Mouse (Mus musculus): ENCODE data around the gene Surf4. TPM values are rescaled to one million over a fixed set of nuclear protein-coding genes. Genes with fewer than 3 reads are reported as not detected.

Surf4 gene
- 194 and 195 TPM in 2 replicates for polyA plus RNA-seq (2014; fragmentation: Nextera tagmentation; extraction: Ambion mirVana)

- no peaks in the 10 kb centered on the region for H3K27me3 ChIP-seq (ENCODE audit: control insufficient read depth, insufficient read depth, low read length)
- 1% methylated on average over 44 of the region's 70 CpGs for WGBS
- ATAC-seq (ENCODE audit: insufficient number of reproducible peaks, low FRiP score, low TSS enrichment, low read depth) (peak; percentile 94), DNase-seq (ENCODE audit: low spot score) (peak; percentile 95)
- peak within 1 kb of the TSS; percentile 99 for H3K9ac ChIP-seq (ENCODE audit: low read length)
- H3K4me1 ChIP-seq (ENCODE audit: control insufficient read depth, insufficient read depth, low read length), result peaks cover 7% of the 10 kb centered on the region; the same call in 1 of the 2 replicates
- H3K9me3 ChIP-seq (ENCODE audit: control insufficient read depth, low read length), result no peaks in the 10 kb centered on the region
- peak within 1 kb of the TSS; percentile 70 for H3K4me2 ChIP-seq (ENCODE audit: low read depth, severe bottlenecking)
- H3K27ac ChIP-seq (replicated peaks; ENCODE audit: low read depth, low read length), result peak within 1 kb of the TSS; percentile 79
- peak within 1 kb of the TSS; percentile 99 for H3K4me3 ChIP-seq (ENCODE audit: low read depth, low read length)
- peaks cover 14% of the 10 kb centered on the region for H3K36me3 ChIP-seq (ENCODE audit: control insufficient read depth, insufficient read depth, low read length)
Measured at GRCm38 (mm10) chr2:26933304-26934055, at the start of gene Surf4, which contains the start of gene Stkld1. TSS of gene Surf4 (minus strand) at chr2:26933928. TSS of gene Stkld1 (plus strand) at chr2:26934047.

- H3K27me3 ChIP-seq (ENCODE audit: control insufficient read depth, insufficient read depth, low read length), result no peaks in the 10 kb centered on the region
- no peak overlapping the region for H3K4me3 ChIP-seq (ENCODE audit: low read depth, low read length)
- no peaks in the 10 kb centered on the region for H3K9me3 ChIP-seq (ENCODE audit: control insufficient read depth, low read length)
- H3K27ac ChIP-seq (replicated peaks; ENCODE audit: low read depth, low read length), result no peak overlapping the region
- ATAC-seq (ENCODE audit: insufficient number of reproducible peaks, low FRiP score, low TSS enrichment, low read depth), result no peak
- no peaks in the 10 kb centered on the region for H3K4me1 ChIP-seq (ENCODE audit: control insufficient read depth, insufficient read depth, low read length)
- 100% methylated on average over 1 of the region's 1 CpGs for WGBS
- DNase-seq (ENCODE audit: low spot score), result no peak
- H3K36me3 ChIP-seq (ENCODE audit: control insufficient read depth, insufficient read depth, low read length), result no peaks in the 10 kb centered on the region
- H3K4me2 ChIP-seq (ENCODE audit: low read depth, severe bottlenecking), result no peak overlapping the region
- H3K9ac ChIP-seq (ENCODE audit: low read length), result no peak overlapping the region
Measured at GRCm38 (mm10) chr2:26980361-26980760, 46.6 kb upstream of the Surf4 start.

DNA sequence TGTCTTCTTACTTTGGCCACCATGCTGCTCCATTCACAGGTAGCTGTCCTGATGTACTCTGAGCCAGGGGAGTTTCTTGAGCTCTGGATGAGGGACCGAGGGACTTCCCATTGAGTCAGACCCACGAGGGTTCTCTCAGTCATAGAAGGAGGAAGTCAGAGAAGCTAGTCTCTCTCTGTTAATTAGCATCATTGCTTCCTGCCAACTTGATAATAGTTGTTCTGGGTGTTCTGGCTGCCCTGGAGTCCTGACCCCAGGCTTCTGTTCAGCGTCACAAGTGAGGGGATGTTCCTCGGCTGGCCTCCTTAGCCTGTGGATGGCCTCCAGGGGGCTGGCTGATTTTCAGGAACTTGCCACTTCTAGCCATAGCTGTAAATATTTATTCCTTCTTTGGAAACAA, 40.2 kb upstream of the Surf4 start:
- Histone ChIP-seq H3K4me2 (ENCODE audit: low read depth, severe bottlenecking) (no peak overlapping the region), H3K27me3 (ENCODE audit: control insufficient read depth, insufficient read depth, low read length) (no peaks in the 10 kb centered on the region), H3K4me1 (ENCODE audit: control insufficient read depth, insufficient read depth, low read length) (no peaks in the 10 kb centered on the region), H3K9ac (ENCODE audit: low read length) (no peak overlapping the region), H3K27ac (replicated peaks; ENCODE audit: low read depth, low read length) (no peak overlapping the region), H3K36me3 (ENCODE audit: control insufficient read depth, insufficient read depth, low read length) (no peaks in the 10 kb centered on the region), H3K4me3 (ENCODE audit: low read depth, low read length) (no peak overlapping the region), H3K9me3 (ENCODE audit: control insufficient read depth, low read length) (no peaks in the 10 kb centered on the region)
- DNase-seq (ENCODE audit: low spot score) (no peak), ATAC-seq (ENCODE audit: insufficient number of reproducible peaks, low FRiP score, low TSS enrichment, low read depth) (no peak)
- WGBS, result 27% methylated on average over 4 of the region's 4 CpGs

- ATAC-seq (ENCODE audit: insufficient number of reproducible peaks, low FRiP score, low TSS enrichment, low read depth), result no peak
- Histone ChIP-seq H3K9ac (ENCODE audit: low read length) (no peak within 1 kb of the TSS), H3K4me3 (ENCODE audit: low read depth, low read length) (no peak within 1 kb of the TSS), H3K4me2 (ENCODE audit: low read depth, severe bottlenecking) (no peak within 1 kb of the TSS), H3K4me1 (ENCODE audit: control insufficient read depth, insufficient read depth, low read length) (no peaks in the 10 kb centered on the region), H3K27me3 (ENCODE audit: control insufficient read depth, insufficient read depth, low read length) (no peaks in the 10 kb centered on the region), H3K27ac (replicated peaks; ENCODE audit: low read depth, low read length) (no peak within 1 kb of the TSS), H3K9me3 (ENCODE audit: control insufficient read depth, low read length) (no peaks in the 10 kb centered on the region), H3K36me3 (ENCODE audit: control insufficient read depth, insufficient read depth, low read length) (no peaks in the 10 kb centered on the region)
- DNase-seq (ENCODE audit: low spot score), result no peak
- WGBS, result 77% methylated on average over 3 of the region's 3 CpGs
Measured at GRCm38 (mm10) chr2:26973116-26973515, 39.4 kb upstream of the Surf4 start, which contains the start of gene Adamts13. TSS of gene Adamts13 (plus strand) at chr2:26973416.

DNA sequence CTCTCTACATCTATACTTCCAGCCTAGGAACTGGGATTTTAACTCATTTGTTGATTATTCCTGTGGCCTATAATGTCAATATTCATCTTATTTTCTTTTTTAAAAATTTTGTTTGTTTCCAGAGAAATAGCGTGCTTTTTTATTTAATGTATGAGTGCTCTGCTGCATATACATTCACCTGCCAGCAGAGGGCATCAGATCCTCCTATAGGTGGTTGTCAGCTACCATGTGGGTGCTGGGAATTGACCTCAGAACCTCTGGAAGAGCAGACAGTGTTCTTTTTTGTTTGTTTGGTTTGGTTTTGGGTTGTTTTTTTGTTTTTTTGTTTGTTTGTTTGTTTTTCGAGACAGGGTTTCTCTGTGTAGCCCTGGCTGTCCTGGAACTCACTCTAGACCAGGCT, 33.5 kb upstream of the Surf4 start:
- DNase-seq (ENCODE audit: low spot score), result no peak
- no peak for ATAC-seq (ENCODE audit: insufficient number of reproducible peaks, low FRiP score, low TSS enrichment, low read depth)
- no peak overlapping the region for H3K9ac ChIP-seq (ENCODE audit: low read length)
- no peaks in the 10 kb centered on the region for H3K27me3 ChIP-seq (ENCODE audit: control insufficient read depth, insufficient read depth, low read length)
- no peak overlapping the region for H3K27ac ChIP-seq (replicated peaks; ENCODE audit: low read depth, low read length)
- H3K9me3 ChIP-seq (ENCODE audit: control insufficient read depth, low read length), result no peaks in the 10 kb centered on the region
- 79% methylated on average over 2 of the region's 2 CpGs for WGBS
- H3K4me3 ChIP-seq (ENCODE audit: low read depth, low read length), result no peak overlapping the region
- no peak overlapping the region for H3K4me2 ChIP-seq (ENCODE audit: low read depth, severe bottlenecking)
- peaks cover 5% of the 10 kb centered on the region; the same call in 1 of the 2 replicates for H3K4me1 ChIP-seq (ENCODE audit: control insufficient read depth, insufficient read depth, low read length)
- H3K36me3 ChIP-seq (ENCODE audit: control insufficient read depth, insufficient read depth, low read length), result no peaks in the 10 kb centered on the region

GRCm38 (mm10) chr2:26964724-26965370, 31.1 kb upstream of the Surf4 start:
- H3K36me3 ChIP-seq (ENCODE audit: control insufficient read depth, insufficient read depth, low read length), result peaks cover 6% of the 10 kb centered on the region; the same call in 1 of the 2 replicates
- H3K27me3 ChIP-seq (ENCODE audit: control insufficient read depth, insufficient read depth, low read length), result no peaks in the 10 kb centered on the region
- WGBS, result 14% methylated on average over 14 of the region's 14 CpGs
- peak; percentile 13; the same call in 1 of the 2 replicates for ATAC-seq (ENCODE audit: insufficient number of reproducible peaks, low FRiP score, low TSS enrichment, low read depth)
- peak overlapping the region; percentile 77 for H3K4me2 ChIP-seq (ENCODE audit: low read depth, severe bottlenecking)
- peak overlapping the region; percentile 81 for H3K9ac ChIP-seq (ENCODE audit: low read length)
- peaks cover 5% of the 10 kb centered on the region; the same call in 1 of the 2 replicates for H3K4me1 ChIP-seq (ENCODE audit: control insufficient read depth, insufficient read depth, low read length)
- H3K27ac ChIP-seq (replicated peaks; ENCODE audit: low read depth, low read length), result peak overlapping the region; percentile 98
- H3K4me3 ChIP-seq (ENCODE audit: low read depth, low read length), result peak overlapping the region; percentile 84
- DNase-seq (ENCODE audit: low spot score), result no peak
- no peaks in the 10 kb centered on the region for H3K9me3 ChIP-seq (ENCODE audit: control insufficient read depth, low read length)

DNA sequence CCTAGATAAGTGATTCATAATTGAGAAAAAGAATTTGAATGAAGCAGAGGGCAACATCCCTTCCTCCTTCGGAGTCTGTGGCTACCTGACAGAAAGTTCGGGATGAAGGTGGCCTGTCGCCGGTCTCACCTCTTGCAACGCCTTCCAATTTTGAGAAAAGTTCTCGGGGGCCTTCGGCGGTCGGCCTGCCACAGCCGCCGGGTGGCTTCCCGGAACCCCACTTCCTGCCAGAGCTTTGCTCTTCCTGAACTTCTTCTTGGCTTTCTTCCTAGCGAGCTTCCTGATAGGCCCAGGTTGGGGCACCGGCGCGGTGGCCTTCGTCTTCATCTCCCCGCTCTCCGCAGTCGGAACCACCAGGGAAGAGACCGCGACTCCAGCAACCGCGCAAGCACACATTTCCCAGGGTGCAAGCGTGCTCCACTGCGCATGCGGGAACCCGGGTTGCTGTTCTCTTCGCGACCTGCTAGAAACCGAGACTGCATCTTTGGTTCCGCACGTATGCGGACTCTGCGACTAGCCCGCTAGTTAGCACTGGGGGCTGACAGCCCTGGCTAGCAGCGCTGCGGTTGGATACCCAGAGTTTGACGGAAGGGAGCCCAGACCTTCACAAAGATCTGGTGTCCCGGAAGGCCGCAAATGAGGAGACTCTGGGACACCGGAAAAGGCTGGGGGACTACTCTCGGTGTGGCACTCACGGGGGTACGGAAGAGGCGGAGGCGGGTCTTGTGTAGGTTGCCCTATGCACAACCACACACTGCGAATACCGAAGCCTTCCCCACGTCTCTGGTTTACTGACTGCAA, 30.4 kb upstream of the Surf4 start, which contains the start of gene Rexo4:
TSS of gene Rexo4 (minus strand) at position 464 of the 801 bp plus-strand sequence.
- H3K27ac ChIP-seq (replicated peaks; ENCODE audit: low read depth, low read length), result peak within 1 kb of the TSS; percentile 98
- no peaks in the 10 kb centered on the region for H3K9me3 ChIP-seq (ENCODE audit: control insufficient read depth, low read length)
- peak within 1 kb of the TSS; percentile 77 for H3K4me2 ChIP-seq (ENCODE audit: low read depth, severe bottlenecking)
- H3K4me3 ChIP-seq (ENCODE audit: low read depth, low read length), result peak within 1 kb of the TSS; percentile 84
- peaks cover 6% of the 10 kb centered on the region; the same call in 1 of the 2 replicates for H3K36me3 ChIP-seq (ENCODE audit: control insufficient read depth, insufficient read depth, low read length)
- peaks cover 5% of the 10 kb centered on the region; the same call in 1 of the 2 replicates for H3K4me1 ChIP-seq (ENCODE audit: control insufficient read depth, insufficient read depth, low read length)
- H3K27me3 ChIP-seq (ENCODE audit: control insufficient read depth, insufficient read depth, low read length), result no peaks in the 10 kb centered on the region
- peak; percentile 93 for ATAC-seq (ENCODE audit: insufficient number of reproducible peaks, low FRiP score, low TSS enrichment, low read depth)
- DNase-seq (ENCODE audit: low spot score), result peak; percentile 96
- under 1% methylated on average over 50 of the region's 50 CpGs for WGBS
- H3K9ac ChIP-seq (ENCODE audit: low read length), result peak within 1 kb of the TSS; percentile 81

GRCm38 (mm10) chr2:26960756-26961155, 27.0 kb upstream of the Surf4 start:
- H3K9ac ChIP-seq (ENCODE audit: low read length), result no peak overlapping the region
- no peak overlapping the region for H3K4me2 ChIP-seq (ENCODE audit: low read depth, severe bottlenecking)
- H3K27me3 ChIP-seq (ENCODE audit: control insufficient read depth, insufficient read depth, low read length), result no peaks in the 10 kb centered on the region
- no peak for DNase-seq (ENCODE audit: low spot score)
- H3K36me3 ChIP-seq (ENCODE audit: control insufficient read depth, insufficient read depth, low read length), result peaks cover 13% of the 10 kb centered on the region
- H3K4me3 ChIP-seq (ENCODE audit: low read depth, low read length), result no peak overlapping the region
- WGBS, result 82% methylated on average over 4 of the region's 4 CpGs
- peaks cover 5% of the 10 kb centered on the region; the same call in 1 of the 2 replicates for H3K4me1 ChIP-seq (ENCODE audit: control insufficient read depth, insufficient read depth, low read length)
- no peak for ATAC-seq (ENCODE audit: insufficient number of reproducible peaks, low FRiP score, low TSS enrichment, low read depth)
- no peak overlapping the region for H3K27ac ChIP-seq (replicated peaks; ENCODE audit: low read depth, low read length)
- no peaks in the 10 kb centered on the region for H3K9me3 ChIP-seq (ENCODE audit: control insufficient read depth, low read length)
